Mouse (Mus musculus) neutrophil, adult 5-6 weeks (primary cell): ENCODE results near the gene Sh2b2. TPM values are rescaled to one million over a fixed set of nuclear protein-coding genes. Genes with fewer than 3 reads are reported as not detected.

Experiments
- total RNA-seq: library from RNA; stranded (forward); fragments of 200-1000 nt; gene quantifications from 2 replicates; pipeline ENCODE4 v1.2.3, GENCODE M21; 2017

Sh2b2 gene
- total RNA-seq, 1 experiment from 2014 or later = 8.4 TPM

Other genes starting within 250 kb of the Sh2b2 start
- gene Upk3b, start 208.1 kb downstream of the Sh2b2 start, total RNA-seq = not detected in 2 replicates
- 0.61 and 2.8 TPM in 2 replicates for gene Upk3bl, start 192.1 kb downstream of the Sh2b2 start, total RNA-seq
- 7.3 and 8.5 TPM in 2 replicates for gene Rasa4, start 162.6 kb downstream of the Sh2b2 start, total RNA-seq
- 47.6 and 55.0 TPM in 2 replicates for gene Polr2j, start 129.9 kb downstream of the Sh2b2 start, total RNA-seq
- 32.9 and 34.4 TPM in 2 replicates for gene Lrwd1, start 110.5 kb downstream of the Sh2b2 start, total RNA-seq
- 3.7 and 7.9 TPM in 2 replicates for gene Alkbh4, start 110.4 kb downstream of the Sh2b2 start, total RNA-seq
- 92.9 and 95.5 TPM in 2 replicates for gene Orai2, start 75.8 kb downstream of the Sh2b2 start, total RNA-seq
- gene Prkrip1, start 47.6 kb downstream of the Sh2b2 start, total RNA-seq = 25.3 and 29.0 TPM in 2 replicates